Comparison of ENCODE assay signal across 8 mouse cellular contexts in genomic region chr8:114351643-114352427, GRCm38 (mm10).
DNase-seq lines count a peak whose midpoint lies in the region; ATAC-seq lines count a peak whose summit lies in the region.
"Had no signal": no experiment of that assay in that cellular context is flagged by ENCODE, and none has a peak within 500 bp of the region (broad histone marks: within the 10 kb centered on the region; RNA-seq: fewer than 3 reads in every experiment).

No protein-coding gene starts in this region.

- H3K9ac ChIP-seq in hindbrain, embryonic 14.5 days, result no peak overlapping the region
- H3K9ac ChIP-seq: liver, embryonic 14.5 days had no signal

- WGBS in hindbrain, embryonic 14.5 days, result 65% methylated on average over 14 of the region's 14 CpGs

- no peaks in the 10 kb centered on the region for H3K27me3 ChIP-seq in hindbrain, embryonic 14.5 days (ENCODE audit: control insufficient read depth, insufficient read depth, low read length)

- no peak overlapping the region for H3K4me3 ChIP-seq in hindbrain, embryonic 14.5 days (replicated peaks; ENCODE audit: low read length)

- H3K4me2 ChIP-seq in hindbrain, embryonic 14.5 days (replicated peaks), result no peak overlapping the region; the same call in 1 of the 2 replicates

- no peaks in the 10 kb centered on the region for H3K9me3 ChIP-seq in hindbrain, embryonic 14.5 days (ENCODE audit: control insufficient read depth, low read length)

- H3K4me1 ChIP-seq in hindbrain, embryonic 14.5 days (replicated peaks; ENCODE audit: control insufficient read depth, insufficient read depth, low read length), result peaks cover 12% of the 10 kb centered on the region

- ATAC-seq in hindbrain, embryonic 14.5 days (ENCODE audit: low FRiP score), result no peak

- peak; percentile 11 for DNase-seq in layer of hippocampus, adult 9-11 months
- DNase-seq in layer of hippocampus, adult 9-10 months (ENCODE audit: low spot score), result no peak
- DNase-seq in brain, adult 2 months (ENCODE audit: low read depth, low spot score), result peak; percentile 90
- DNase-seq in hindbrain, embryonic 14.5 days (ENCODE audit: low spot score), result peak; percentile 44
- peak; percentile 6 for DNase-seq in naive thymus-derived CD4-positive, alpha-beta T cell, adult 2 months (ENCODE audit: low read depth)
- no peak for DNase-seq in spleen, postnatal 14 days (ENCODE audit: low spot score in 2 of 2)
- no peak for DNase-seq in gastrocnemius, adult 18-20 months (ENCODE audit: low spot score)

- H3K27ac ChIP-seq in hindbrain, embryonic 14.5 days, result peak overlapping the region; percentile 1; the same call in 1 of the 2 replicates
- H3K27ac ChIP-seq: liver, embryonic 14.5 days had no signal

- H3K36me3 ChIP-seq in hindbrain, embryonic 14.5 days (replicated peaks; ENCODE audit: control insufficient read depth, insufficient read depth), result no peaks in the 10 kb centered on the region

Comparison
In these comparisons a context has a peak if more than half of its experiments do, and no peak if none do; other contexts are left out.
1. DNase-seq: peak in layer of hippocampus, adult 9-11 months (single experiment), brain, adult 2 months (single experiment), hindbrain, embryonic 14.5 days (single experiment) and naive thymus-derived CD4-positive, alpha-beta T cell, adult 2 months (single experiment); none in layer of hippocampus, adult 9-10 months (single experiment), spleen, postnatal 14 days (0 of 2) and gastrocnemius, adult 18-20 months (single experiment).